Mouse (Mus musculus) kidney, adult 18-20 months (tissue): ENCODE measurements at regions not wholly inside any gene's neighbourhood (a gene's known extent, or its start where the extent isn't known, plus 50 kb on each side); places are given as distances from the start of the nearest gene placed in this dataset.

Experiments
- DNase-seq: peaks from one replicate; pipeline ENCODE4 v3.0.0; 2021

GRCm38 (mm10) chr1:81516575-81517210, 439.9 kb downstream of the Nyap2 start:
- DNase-seq, result no peak

DNA sequence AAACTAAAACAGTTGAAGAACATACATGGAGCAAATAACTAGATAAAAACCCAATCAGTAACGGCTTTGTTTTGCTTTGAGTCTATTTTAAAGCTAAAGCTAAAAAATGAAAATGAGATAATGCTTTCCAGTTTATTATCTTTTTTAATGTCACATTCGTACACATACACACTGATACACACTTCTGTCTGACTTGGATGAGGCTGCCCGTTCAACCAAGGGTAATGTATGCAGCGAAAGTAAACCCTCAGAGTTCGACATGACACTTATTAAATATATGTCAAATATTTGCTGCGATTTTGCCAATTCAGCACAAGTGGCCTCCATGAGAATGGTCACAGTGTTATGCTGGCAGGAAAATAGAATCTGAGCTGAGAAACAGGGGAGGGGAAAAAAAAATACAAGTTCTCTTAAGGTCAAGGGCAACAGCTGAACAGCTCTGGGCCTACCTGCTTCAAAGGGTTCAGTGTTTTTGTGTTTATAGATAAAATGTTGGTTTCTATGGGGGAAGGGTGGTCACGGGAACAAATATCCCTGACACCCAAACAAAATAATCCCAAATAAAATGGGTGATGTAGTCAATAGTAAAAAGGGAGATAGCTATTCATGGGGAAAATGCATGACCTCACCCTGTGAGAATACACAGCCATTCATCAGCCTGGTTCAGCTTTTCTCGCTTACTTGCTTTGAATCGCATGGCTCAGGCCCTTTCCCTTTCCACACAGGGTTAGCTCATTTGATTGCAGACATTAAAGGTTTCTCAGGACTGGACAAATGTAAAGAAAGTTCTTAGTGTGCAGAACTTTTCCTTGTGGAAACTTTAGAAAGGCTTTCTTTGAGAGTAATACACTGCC, 443.9 kb downstream of the Nyap2 start:
- no peak for DNase-seq

GRCm38 (mm10) chr1:81522929-81523328, 446.2 kb downstream of the Nyap2 start:
- no peak for DNase-seq

DNA sequence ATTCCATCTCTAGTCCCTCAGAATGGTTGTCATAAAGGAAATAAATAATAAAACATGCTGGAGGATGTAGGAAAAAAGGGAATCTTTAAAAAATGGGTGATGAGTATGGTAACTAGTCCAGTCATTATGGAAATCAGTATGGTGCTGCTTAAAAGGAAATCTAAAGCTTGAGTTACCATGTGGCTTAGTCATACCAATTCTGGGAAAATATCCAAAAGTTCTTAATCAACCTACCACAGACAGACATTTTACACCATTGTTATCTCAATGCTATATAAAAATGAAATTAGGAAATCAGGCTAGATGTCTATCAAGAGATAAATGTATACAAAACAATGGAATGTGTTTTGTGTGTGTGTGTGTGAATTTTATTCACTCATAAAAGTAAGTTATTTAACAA, 449.1 kb downstream of the Nyap2 start:
- DNase-seq, result no peak

DNA sequence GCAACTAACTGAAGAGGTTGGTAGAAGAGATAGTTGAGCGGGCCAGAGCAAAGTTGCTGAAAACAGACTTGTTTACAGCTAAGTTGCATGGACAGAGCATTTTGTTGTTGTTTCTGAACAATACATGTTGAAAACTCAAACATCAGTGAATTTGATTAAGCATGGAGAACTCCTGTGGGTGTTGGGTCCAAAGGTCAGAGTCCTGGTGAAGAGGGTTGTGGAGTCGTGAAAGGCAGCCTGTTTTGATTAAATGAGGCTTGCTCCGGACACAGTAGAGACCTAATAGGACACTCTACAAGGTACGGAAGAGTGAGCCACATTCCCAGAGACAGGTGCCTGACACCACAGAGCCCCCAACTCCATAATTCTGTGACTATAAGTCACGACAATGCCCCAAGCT, 461.1 kb downstream of the Nyap2 start:
- peak; percentile 16 for DNase-seq

DNA sequence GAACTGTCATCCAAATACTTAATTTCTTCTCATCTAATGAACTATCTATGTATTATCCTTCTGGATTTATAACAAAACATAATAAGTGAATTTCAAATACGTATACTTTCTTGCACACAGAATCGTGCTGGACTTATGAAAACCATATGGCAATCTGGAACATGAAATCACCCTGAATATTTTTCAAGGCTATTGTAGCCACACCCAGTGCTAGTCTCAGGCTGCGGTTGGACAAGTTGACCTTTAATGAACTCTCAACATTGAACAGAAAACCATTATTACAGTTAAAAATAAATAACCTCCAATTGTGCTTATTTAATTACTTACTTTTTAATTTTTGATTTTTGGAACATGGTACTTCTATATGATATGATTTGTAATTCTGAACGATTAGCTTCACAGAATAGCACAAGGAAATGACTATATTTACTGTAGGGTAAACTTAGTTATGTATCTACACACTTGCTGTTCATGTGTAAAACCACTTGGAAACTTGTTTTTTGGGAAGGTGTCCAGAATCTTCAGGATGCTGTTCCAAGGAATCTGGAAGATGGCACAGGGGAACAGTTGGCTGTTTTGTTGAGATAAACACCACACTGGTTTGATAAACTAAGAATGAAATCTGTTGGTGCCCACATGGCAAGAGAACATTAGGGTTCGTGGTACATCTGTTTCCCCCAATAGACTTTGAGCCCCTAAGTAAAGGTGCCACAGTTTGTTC, 463.0 kb downstream of the Nyap2 start:
- no peak for DNase-seq

- DNase-seq, result no peak
These were observed 472.2 kb downstream of the Nyap2 start for GRCm38 (mm10) chr1:81548906-81549305.

DNA sequence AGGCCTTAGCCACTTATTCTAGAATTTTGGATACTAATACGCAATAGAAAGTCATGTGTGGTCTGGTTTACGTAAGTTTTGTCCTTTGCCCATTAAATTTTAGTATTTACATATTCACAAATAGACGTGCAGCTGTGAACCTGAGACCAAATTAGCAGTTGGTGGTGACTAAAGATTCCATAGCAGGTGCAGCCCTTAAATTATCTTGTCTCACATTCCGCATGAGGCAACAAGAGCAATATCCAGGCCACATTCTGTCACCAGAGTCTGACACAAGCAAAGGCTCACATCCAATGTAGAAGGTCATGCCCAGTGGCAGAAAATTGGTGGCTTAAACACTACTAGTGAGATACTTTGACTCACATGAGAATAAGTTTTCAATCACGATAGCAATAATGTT, 473.0 kb downstream of the Nyap2 start:
- no peak for DNase-seq

DNA sequence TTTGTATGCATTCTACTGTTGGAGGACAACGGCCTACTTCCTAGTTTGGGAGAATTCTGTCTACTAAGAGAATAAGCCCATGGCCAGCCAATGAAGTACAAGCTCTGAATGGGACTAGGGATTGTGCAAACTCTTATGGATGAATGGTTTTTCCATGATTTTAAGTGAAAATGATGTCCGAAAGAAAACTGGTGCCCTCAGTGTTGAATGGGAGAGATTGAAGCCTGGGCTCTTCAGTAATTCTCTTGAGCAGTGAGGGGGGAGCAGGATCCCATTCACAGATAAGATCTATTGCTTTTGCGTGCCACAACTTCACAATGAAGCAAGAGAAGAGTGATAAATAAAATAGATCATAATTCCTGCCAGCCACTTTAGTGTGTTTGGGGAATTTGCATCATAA, 476.0 kb downstream of the Nyap2 start:
- DNase-seq, result no peak

GRCm38 (mm10) chr1:81576965-81577664, 500.4 kb downstream of the Nyap2 start:
- no peak for DNase-seq

GRCm38 (mm10) chr1:81577665-81578201, 501.0 kb downstream of the Nyap2 start:
- DNase-seq, result no peak

- no peak for DNase-seq
These were observed 504.5 kb downstream of the Nyap2 start for GRCm38 (mm10) chr1:81581208-81581607.

DNA sequence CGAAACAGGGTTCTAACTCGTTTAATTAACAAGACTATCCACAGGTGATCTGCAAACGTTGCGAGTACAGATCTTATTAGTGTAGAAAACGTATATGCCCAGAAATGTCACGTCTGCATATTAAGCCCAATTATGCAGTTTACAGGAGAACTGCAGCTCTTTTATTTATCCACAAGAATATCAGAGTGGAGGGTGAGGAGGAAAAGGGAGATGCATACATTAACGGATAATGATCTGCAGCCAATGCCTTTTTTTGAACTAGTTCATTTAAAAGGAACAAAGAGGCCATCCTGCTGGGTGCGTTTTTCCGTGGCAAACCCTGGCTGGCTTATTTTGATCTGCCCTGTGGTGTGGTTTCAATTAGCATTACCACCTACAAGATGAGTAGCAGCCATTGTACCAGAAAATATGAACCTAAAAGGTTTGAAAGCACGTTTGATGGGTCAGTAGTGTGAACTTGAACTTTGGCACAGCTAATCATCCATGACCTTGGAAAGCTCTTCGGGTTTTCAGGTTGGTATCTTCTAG, 511.1 kb downstream of the Nyap2 start:
- DNase-seq, result no peak

DNA sequence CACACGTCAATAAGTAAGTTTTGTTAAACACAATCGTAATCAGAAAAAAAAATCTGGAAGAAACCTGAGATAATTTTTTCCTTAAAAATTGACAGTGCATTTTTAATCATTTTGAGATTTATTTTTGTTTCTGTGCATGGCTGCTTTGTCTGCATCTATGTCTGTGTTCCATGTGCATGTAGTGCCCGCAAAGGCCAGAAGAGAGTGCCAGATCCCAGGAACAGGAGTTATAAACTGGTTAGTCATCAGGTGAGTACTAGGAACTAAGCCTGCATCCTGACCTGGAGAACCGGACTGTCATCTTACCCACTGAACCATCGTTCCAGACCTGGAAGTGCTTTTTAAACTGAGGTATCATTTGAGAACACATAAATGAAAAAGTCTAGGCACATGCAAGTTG, 514.9 kb downstream of the Nyap2 start:
- no peak for DNase-seq

- peak; percentile 17 for DNase-seq
These were observed 516.8 kb downstream of the Nyap2 start for GRCm38 (mm10) chr1:81593280-81594182.

DNA sequence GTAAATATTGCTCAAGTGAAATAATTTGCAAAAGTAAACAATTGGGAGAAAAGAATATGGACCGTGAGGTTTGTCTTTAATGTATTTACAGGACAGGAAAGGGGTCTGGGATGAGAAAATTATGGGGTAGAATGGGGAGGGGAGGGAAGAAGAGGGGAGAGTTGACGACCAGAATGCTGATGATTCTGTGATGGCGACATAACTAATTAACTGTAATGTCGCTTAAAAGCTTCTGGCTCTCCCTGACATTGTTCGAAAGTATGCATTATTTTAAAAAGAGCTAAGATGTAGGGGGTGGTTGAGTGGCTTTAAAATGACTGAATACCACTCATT, 517.4 kb downstream of the Nyap2 start:
- no peak for DNase-seq

DNA sequence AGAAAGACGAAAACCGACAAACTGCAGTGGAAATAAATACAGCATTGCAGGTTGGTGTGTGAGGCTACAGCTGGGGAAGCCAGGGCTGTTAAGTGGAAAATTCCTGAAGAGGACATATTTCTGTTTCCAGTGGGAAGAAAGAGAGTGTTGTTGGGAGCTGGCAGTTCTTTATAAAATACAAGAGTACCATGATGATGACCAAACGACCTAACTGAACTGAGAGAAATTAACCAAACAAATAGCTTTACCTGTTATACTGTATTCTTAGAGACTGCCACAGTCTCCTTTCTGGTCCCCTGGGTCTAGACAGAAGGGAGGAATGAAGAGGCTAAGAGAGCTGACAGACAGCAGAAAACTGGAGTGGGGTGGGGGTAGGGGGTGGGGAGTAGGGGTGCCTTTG, 517.9 kb downstream of the Nyap2 start:
- DNase-seq, result no peak

- DNase-seq, result no peak
These were observed 532.0 kb downstream of the Nyap2 start for GRCm38 (mm10) chr1:81608772-81609171.

GRCm38 (mm10) chr1:81618880-81619279, 542.1 kb downstream of the Nyap2 start:
- peak; percentile 16 for DNase-seq

GRCm38 (mm10) chr1:81624141-81624540, 547.4 kb downstream of the Nyap2 start:
- DNase-seq, result peak; percentile 44

DNA sequence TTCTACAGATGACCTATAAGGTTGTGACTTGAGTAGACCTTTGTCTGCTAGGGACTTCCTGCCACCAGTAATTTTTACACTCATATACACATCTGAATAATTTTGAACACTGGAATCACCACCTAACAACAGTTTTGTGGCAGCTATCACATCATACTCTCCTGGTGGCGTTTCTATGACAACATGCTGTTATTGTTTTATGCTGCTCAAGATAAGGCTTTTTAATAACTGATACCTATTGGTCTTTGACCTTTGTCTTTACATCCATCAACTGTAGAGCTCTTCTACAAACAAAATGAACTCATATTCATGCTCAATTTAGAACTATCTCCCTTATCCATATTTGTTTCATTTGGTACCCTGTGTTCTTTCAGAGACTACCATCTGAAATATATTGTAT, 556.0 kb downstream of the Nyap2 start:
- no peak for DNase-seq

- no peak for DNase-seq
These were observed 560.6 kb downstream of the Nyap2 start for GRCm38 (mm10) chr1:81637357-81637756.
